Mouse (Mus musculus): ENCODE measurements around the gene Fstl1.

- TF ChIP-seq HCFC1 (IDR thresholded peaks at IDR 0.05; ENCODE audit: low read depth, low read length): no peak
- TF ChIP-seq E2F4 (IDR thresholded peaks at IDR 0.05; ENCODE audit: insufficient replicate concordance, low read depth, low read length): no peak
- no peak for TF ChIP-seq POLR2A (IDR thresholded peaks at IDR 0.05; ENCODE audit: low read depth, low read length)
- TF ChIP-seq MEF2A (IDR thresholded peaks at IDR 0.05; ENCODE audit: borderline replicate concordance, low read depth, low read length): no peak
- no peak for TF ChIP-seq BHLHE40 (IDR thresholded peaks at IDR 0.05; ENCODE audit: low read depth, low read length)
- TF ChIP-seq CTCF (conservative IDR thresholded peaks at IDR 0.05 in 1 of 2, IDR thresholded peaks at IDR 0.05 in 1 of 2; ENCODE audit: low read depth in 2 of 2, low read length in 2 of 2): no peak
- no peak for TF ChIP-seq IRF4 (IDR thresholded peaks at IDR 0.05; ENCODE audit: low read depth, low read length)
- TF ChIP-seq CHD2 (IDR thresholded peaks at IDR 0.05; ENCODE audit: low read length): no peak
- TF ChIP-seq GABPA (IDR thresholded peaks at IDR 0.05; ENCODE audit: insufficient replicate concordance, low read depth, low read length): no peak
- TF ChIP-seq CHD1 (IDR thresholded peaks at IDR 0.05; ENCODE audit: low read depth, low read length): no peak
Measured at GRCm38 (mm10) chr16:37842439-37842838, 65.8 kb downstream of the Fstl1 start.
